Mouse (Mus musculus): ENCODE data around the gene Ankib1.
"Not testable (repeated sequence)": the region's sequence is repeated elsewhere in the genome, so short reads cannot be mapped to it uniquely, and the experiment has no call there.

- TF ChIP-seq CTCF, EP300 (IDR thresholded peaks at IDR 0.05): not testable (repeated sequence)
These were observed 149.7 kb downstream of the Ankib1 start for GRCm38 (mm10) chr5:3652903-3653575.

Data from lung, postnatal 0 days (tissue).